ENCODE assay signal across 8 mouse cellular contexts in the genomic region with DNA sequence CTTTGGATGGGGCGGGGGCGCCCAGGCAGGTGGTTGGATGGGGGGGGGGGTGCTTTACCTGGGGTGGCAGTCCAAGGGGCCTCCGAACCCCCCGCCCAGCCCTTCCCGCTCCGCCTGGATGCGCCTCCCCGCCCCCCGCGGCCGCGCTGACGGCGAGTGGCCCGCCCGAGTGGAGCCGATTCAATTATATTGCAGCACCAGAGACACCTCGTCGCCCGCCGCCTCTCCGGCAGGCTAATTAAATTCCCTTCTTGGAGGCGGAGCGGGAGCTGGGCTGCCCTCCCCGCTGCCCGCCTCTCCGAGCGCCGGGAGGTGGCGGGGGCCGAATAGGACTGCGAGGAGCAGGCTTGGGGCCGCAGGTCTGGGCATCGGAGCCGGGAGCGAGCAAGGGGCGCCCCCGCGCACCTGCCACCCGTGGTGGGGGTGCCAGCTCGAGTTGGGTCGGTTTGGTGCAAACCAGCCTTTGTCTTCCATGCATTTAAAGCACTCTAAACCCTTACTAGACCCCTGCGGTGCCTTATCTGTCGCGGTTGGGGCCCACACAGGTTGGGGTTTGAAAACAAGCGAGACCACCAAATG. TPM values are rescaled to one million over a fixed set of nuclear protein-coding genes. Genes with fewer than 3 reads are reported as not detected.
DNase-seq lines count a peak whose midpoint lies in the region; ATAC-seq and TF ChIP-seq lines count a peak whose summit lies in the region.

No protein-coding gene starts in this region.

- H3K27ac ChIP-seq in heart, embryonic 15.5 days: peak overlapping the region; percentile 97

- peak overlapping the region; percentile 99 for H3K4me2 ChIP-seq in heart, embryonic 15.5 days

- TF ChIP-seq CTCF in lung, adult 2 months (IDR thresholded peaks at IDR 0.05; ENCODE audit: insufficient read depth, low read length): no peak

- no peaks in the 10 kb centered on the region for H3K27me3 ChIP-seq in heart, embryonic 15.5 days

- peak; percentile 24 for ATAC-seq in heart, embryonic 15.5 days (replicated peaks; ENCODE audit: insufficient number of reproducible peaks, insufficient read depth, low FRiP score, low read depth)

- H3K4me1 ChIP-seq in heart, embryonic 15.5 days (replicated peaks): peaks cover 95% of the 10 kb centered on the region
- H3K4me1 ChIP-seq in lung, adult 2 months (ENCODE audit: control insufficient read depth, insufficient read depth, low read length): peaks cover 24% of the 10 kb centered on the region

- peak; percentile 56 for DNase-seq in urinary bladder, adult 2 months (ENCODE audit: low spot score)
- no peak for DNase-seq in urinary bladder, postnatal 10 days (ENCODE audit: low spot score)
- peak; percentile 81 for DNase-seq in embryo, embryonic 10.5 days (ENCODE audit: low spot score)
- peak; percentile 74 to 91 for DNase-seq in kidney, postnatal 25 days
- DNase-seq in lung, adult 2 months: peak; percentile 70
- peak; percentile 78 for DNase-seq in right cerebral cortex, adult 18-20 months
- DNase-seq in yolk sac, embryonic 10.5 days (ENCODE audit: low spot score): peak; percentile 36

- peak overlapping the region; percentile 83 for H3K9ac ChIP-seq in heart, embryonic 15.5 days

- WGBS in heart, embryonic 15.5 days: under 1% methylated on average over 36 of the region's 46 CpGs
- WGBS in lung, adult 2 months: 3% methylated on average over 46 of the region's 46 CpGs

- H3K36me3 ChIP-seq in heart, embryonic 15.5 days: no peaks in the 10 kb centered on the region

- H3K9me3 ChIP-seq in heart, embryonic 15.5 days (replicated peaks): no peaks in the 10 kb centered on the region

- no peak for TF ChIP-seq POLR2A in lung, adult 2 months (IDR thresholded peaks at IDR 0.05; ENCODE audit: borderline replicate concordance, extremely low read depth, low read depth, low read length)

- peak overlapping the region; percentile 64 for H3K4me3 ChIP-seq in heart, embryonic 15.5 days
- peak overlapping the region; percentile 47 for H3K4me3 ChIP-seq in lung, adult 2 months (replicated peaks; ENCODE audit: extremely low read depth, low read depth, low read length)

RNA-seq across cellular contexts. Expression of gene Gins2, which starts 51.2 kb away (rescaled TPM):
- polyA plus RNA-seq in urinary bladder, adult 2 months (2012; rRNA removed): 4.0 and 6.4 TPM in 2 replicates
- polyA plus RNA-seq in heart, embryonic 15.5 days (2015; fragmentation: Nextera tagmentation; extraction: Ambion mirVana): 43.9 and 56.2 TPM in 2 replicates
- polyA plus RNA-seq in lung, adult 2 months (2012; rRNA removed): 4.4 and 4.5 TPM in 2 replicates
